Mouse (Mus musculus): Measurements from ENCODE around the gene Baz2a. TPM values are rescaled to one million over a fixed set of nuclear protein-coding genes. Genes with fewer than 3 reads are reported as not detected.
A peak's percentile ranks its signal among the peaks of the same experiment; 100 is the strongest.
"Not testable (repeated sequence)": the region's sequence is repeated elsewhere in the genome, so short reads cannot be mapped to it uniquely, and the experiment has no call there.

Gene Baz2a
- polyA plus RNA-seq, 1 experiment from 2014 or later = 7.4 TPM

- Histone ChIP-seq H3K4me3 (replicated peaks) (peak within 1 kb of the TSS; percentile 84), H3K9me3 (replicated peaks) (no peaks in the 10 kb centered on the region), H3K36me3 (peaks cover 33% of the 10 kb centered on the region), H3K9ac (replicated peaks) (peak within 1 kb of the TSS; percentile 96), H3K4me2 (peak within 1 kb of the TSS; percentile 82), H3K27me3 (replicated peaks) (no peaks in the 10 kb centered on the region), H3K4me1 (peaks cover 33% of the 10 kb centered on the region), H3K27ac (replicated peaks) (peak within 1 kb of the TSS; percentile 93)
- WGBS = under 1% methylated on average over 34 of the region's 34 CpGs
- ATAC-seq (ENCODE audit: low FRiP score) = peak; percentile 98
Measured at GRCm38 (mm10) chr10:128082880-128083421, 8.4 kb upstream of the Baz2a start, which contains the start of gene Atp5b. Atp5b (plus strand) TSS chr10:128083273.

- ATAC-seq (ENCODE audit: low FRiP score) = peak; percentile 19
- peaks cover 33% of the 10 kb centered on the region for H3K4me1 ChIP-seq
- peak overlapping the region; percentile 96 for H3K9ac ChIP-seq (replicated peaks)
- H3K4me3 ChIP-seq (replicated peaks) = peak overlapping the region; percentile 84
- peaks cover 38% of the 10 kb centered on the region for H3K36me3 ChIP-seq
- no peaks in the 10 kb centered on the region for H3K27me3 ChIP-seq (replicated peaks)
- WGBS = under 1% methylated on average over 22 of the region's 22 CpGs
- peak overlapping the region; percentile 82 for H3K4me2 ChIP-seq
- peak overlapping the region; percentile 93 for H3K27ac ChIP-seq (replicated peaks)
- no peaks in the 10 kb centered on the region for H3K9me3 ChIP-seq (replicated peaks)
Measured at GRCm38 (mm10) chr10:128083688-128084087, 7.7 kb upstream of the Baz2a start.

GRCm38 (mm10) chr10:128084160-128084559, 7.2 kb upstream of the Baz2a start:
- H3K36me3 ChIP-seq = peaks cover 42% of the 10 kb centered on the region
- 7% methylated on average over 3 of the region's 3 CpGs for WGBS
- H3K27ac ChIP-seq (replicated peaks) = peak overlapping the region; percentile 93
- peak overlapping the region; percentile 82 for H3K4me2 ChIP-seq
- peak overlapping the region; percentile 96 for H3K9ac ChIP-seq (replicated peaks)
- H3K9me3 ChIP-seq (replicated peaks) = no peaks in the 10 kb centered on the region
- no peaks in the 10 kb centered on the region for H3K27me3 ChIP-seq (replicated peaks)
- H3K4me1 ChIP-seq = peaks cover 33% of the 10 kb centered on the region
- ATAC-seq (ENCODE audit: low FRiP score) = no peak
- peak overlapping the region; percentile 84 for H3K4me3 ChIP-seq (replicated peaks)

GRCm38 (mm10) chr10:128086391-128086790, 5.0 kb upstream of the Baz2a start:
- no peak overlapping the region for H3K9ac ChIP-seq (replicated peaks)
- 77% methylated on average over 6 of the region's 6 CpGs for WGBS

GRCm38 (mm10) chr10:128087216-128087615, 4.2 kb upstream of the Baz2a start:
- H3K9ac ChIP-seq (replicated peaks); H3K4me3 ChIP-seq (replicated peaks); H3K27me3 ChIP-seq (replicated peaks); ATAC-seq (ENCODE audit: low FRiP score); H3K4me2 ChIP-seq; H3K27ac ChIP-seq (replicated peaks); H3K9me3 ChIP-seq (replicated peaks): not testable (repeated sequence)
- peaks cover 43% of the 10 kb centered on the region for H3K4me1 ChIP-seq
- peaks cover 58% of the 10 kb centered on the region for H3K36me3 ChIP-seq
- 84% methylated on average over 2 of the region's 2 CpGs for WGBS

More at GRCm38 (mm10) chr10:128086391-128086790, 5.0 kb upstream of the Baz2a start:
- no peak for ATAC-seq (ENCODE audit: low FRiP score)
- H3K27me3 ChIP-seq (replicated peaks) = no peaks in the 10 kb centered on the region
- H3K4me2 ChIP-seq = no peak overlapping the region
- peaks cover 58% of the 10 kb centered on the region for H3K36me3 ChIP-seq
- no peak overlapping the region for H3K4me3 ChIP-seq (replicated peaks)
- H3K4me1 ChIP-seq = peaks cover 42% of the 10 kb centered on the region
- no peaks in the 10 kb centered on the region for H3K9me3 ChIP-seq (replicated peaks)
- no peak overlapping the region for H3K27ac ChIP-seq (replicated peaks)

GRCm38 (mm10) chr10:128088181-128088580, 3.2 kb upstream of the Baz2a start:
- Histone ChIP-seq H3K27me3 (replicated peaks) (no peaks in the 10 kb centered on the region), H3K9me3 (replicated peaks) (no peaks in the 10 kb centered on the region), H3K9ac (replicated peaks) (no peak overlapping the region), H3K4me1 (peaks cover 46% of the 10 kb centered on the region), H3K4me3 (replicated peaks) (no peak overlapping the region), H3K27ac (replicated peaks) (no peak overlapping the region), H3K36me3 (peaks cover 58% of the 10 kb centered on the region), H3K4me2 (no peak overlapping the region)
- ATAC-seq (ENCODE audit: low FRiP score) = no peak
- whole genome bisulfite sequencing = 94% methylated on average over 5 of the region's 5 CpGs

GRCm38 (mm10) chr10:128089842-128090241, 1.5 kb upstream of the Baz2a start:
- Histone ChIP-seq H3K9ac (replicated peaks) (no peak overlapping the region), H3K4me3 (replicated peaks) (no peak overlapping the region), H3K4me1 (peaks cover 55% of the 10 kb centered on the region), H3K27ac (replicated peaks) (no peak overlapping the region), H3K4me2 (no peak overlapping the region), H3K36me3 (peaks cover 56% of the 10 kb centered on the region), H3K9me3 (replicated peaks) (no peaks in the 10 kb centered on the region), H3K27me3 (replicated peaks) (no peaks in the 10 kb centered on the region)
- WGBS = 71% methylated on average over 5 of the region's 5 CpGs
- no peak for ATAC-seq (ENCODE audit: low FRiP score)

- peak overlapping the region; percentile 79 for H3K9ac ChIP-seq (replicated peaks)
- 8% methylated on average over 14 of the region's 14 CpGs for WGBS
- H3K4me2 ChIP-seq = peak overlapping the region; percentile 78
- peak; percentile 22 for ATAC-seq (ENCODE audit: low FRiP score)
- H3K27me3 ChIP-seq (replicated peaks) = no peaks in the 10 kb centered on the region
- peak overlapping the region; percentile 90; the same call in 1 of the 2 replicates for H3K27ac ChIP-seq (replicated peaks)
- peak overlapping the region; percentile 85 for H3K4me3 ChIP-seq (replicated peaks)
- no peaks in the 10 kb centered on the region for H3K9me3 ChIP-seq (replicated peaks)
- peaks cover 46% of the 10 kb centered on the region for H3K36me3 ChIP-seq
- H3K4me1 ChIP-seq = peaks cover 51% of the 10 kb centered on the region
Measured at GRCm38 (mm10) chr10:128090651-128091563, 470 bp upstream of the Baz2a start.

GRCm38 (mm10) chr10:128092506-128093495, 1.4 kb downstream of the Baz2a start:
- Histone ChIP-seq H3K4me1 (peaks cover 53% of the 10 kb centered on the region), H3K36me3 (peaks cover 29% of the 10 kb centered on the region), H3K9ac (replicated peaks) (peak overlapping the region; percentile 79), H3K9me3 (replicated peaks) (no peaks in the 10 kb centered on the region), H3K4me2 (peak overlapping the region; percentile 78), H3K27ac (replicated peaks) (peak overlapping the region; percentile 90), H3K4me3 (replicated peaks) (peak overlapping the region; percentile 85), H3K27me3 (replicated peaks) (no peaks in the 10 kb centered on the region)
- peak; percentile 60 for ATAC-seq (ENCODE audit: low FRiP score)
- under 1% methylated on average over 76 of the region's 88 CpGs for WGBS

GRCm38 (mm10) chr10:128093496-128094294, 2.3 kb downstream of the Baz2a start:
- no peak for ATAC-seq (ENCODE audit: low FRiP score)
- WGBS = 24% methylated on average over 13 of the region's 13 CpGs
- Histone ChIP-seq H3K9me3 (replicated peaks) (no peaks in the 10 kb centered on the region), H3K27ac (replicated peaks) (peak overlapping the region; percentile 90), H3K4me3 (replicated peaks) (peak overlapping the region; percentile 85), H3K27me3 (replicated peaks) (no peaks in the 10 kb centered on the region), H3K9ac (replicated peaks) (peak overlapping the region; percentile 79), H3K4me2 (peak overlapping the region; percentile 78), H3K4me1 (peaks cover 62% of the 10 kb centered on the region), H3K36me3 (peaks cover 20% of the 10 kb centered on the region)

Data from neural tube, embryonic 15.5 days (tissue).